Mouse (Mus musculus) liver, postnatal 0 days (tissue): ENCODE data around the gene Hrh2. TPM values are rescaled to one million over a fixed set of nuclear protein-coding genes. Genes with fewer than 3 reads are reported as not detected.

Experiments
- ATAC-seq: fragments of 200-750 bp; cut with Nextera tagmentation; 2 replicates; pipeline ENCODE4 v1.8.0; 2017; ENCODE audit warnings: mild to moderate bottlenecking, moderate library complexity
- DNase-seq: peaks from one replicate; pipeline ENCODE4 v3.0.0-alpha.2; 2016
- H3K27ac ChIP-seq: fragments of 300-500 bp; sonication (generic); 2 replicates; pipeline ENCODE4 v1.5.1; 2014; ENCODE audit warnings: antibody characterized with exemption, moderate library complexity, mild to moderate bottlenecking, low read depth
- H3K27me3 ChIP-seq: fragments of 300-500 bp; sonication (generic); 2 replicates; pipeline ENCODE4 v1.6.1; 2014; ENCODE audit warnings: low read length, control low read depth, mixed read lengths; ENCODE audit not compliant: insufficient read depth
- H3K36me3 ChIP-seq: fragments of 300-500 bp; sonication (generic); replicated peaks from 2 replicates; pipeline ENCODE4 v1.6.1; 2014; ENCODE audit warnings: mild to moderate bottlenecking, control low read depth, low read length, moderate library complexity, mixed read lengths; ENCODE audit not compliant: insufficient read depth
- H3K4me1 ChIP-seq: fragments of 300-500 bp; sonication (generic); 2 replicates; pipeline ENCODE4 v1.6.1; 2014; ENCODE audit warnings: antibody characterized with exemption, mild to moderate bottlenecking, control low read depth; ENCODE audit not compliant: insufficient read depth
- H3K4me2 ChIP-seq: fragments of 300-500 bp; sonication (generic); 2 replicates; pipeline ENCODE4 v1.6.1; 2014; ENCODE audit warnings: low read depth, mild to moderate bottlenecking, low read length, moderate library complexity, mixed read lengths
- H3K4me3 ChIP-seq: fragments of 300-500 bp; sonication (generic); 2 replicates; pipeline ENCODE4 v1.5.1; 2014; ENCODE audit warnings: low read depth, low read length
- H3K9ac ChIP-seq: fragments of 300-500 bp; sonication (generic); replicated peaks from 2 replicates; pipeline ENCODE4 v1.6.1; 2014; ENCODE audit warnings: mild to moderate bottlenecking, moderate library complexity
- H3K9me3 ChIP-seq: fragments of 300-500 bp; sonication (generic); 2 replicates; pipeline ENCODE4 v1.6.1; 2016; ENCODE audit warnings: mild to moderate bottlenecking, control low read depth, low read length, mixed read lengths
- CTCF ChIP-seq: sonication (generic); IDR thresholded peaks from 2 replicates; pipeline ENCODE4 v1.5.1; 2016; ENCODE audit warnings: antibody characterized with exemption, low read depth
- EP300 ChIP-seq: IDR thresholded peaks from 2 replicates; pipeline ENCODE4 v1.6.1; 2016; ENCODE audit warnings: antibody characterized with exemption, low read depth, mild to moderate bottlenecking
- whole genome bisulfite sequencing: fragments of 180-500 bp; shearing (Covaris S2); extraction: QIAGEN DNeasy Blood & Tissue Kit; methylation state at CpG from one replicate; pipeline ENCODE4 v1.1.7; 2014; ENCODE audit not compliant: insufficient replicate concordance; 5-methylcytosine and 5-hydroxymethylcytosine counted together
- polyA plus RNA-seq: library from polyadenylated mRNA; unstranded; fragments of >200 nt; fragmentation: Nextera tagmentation; extraction: Ambion mirVana; gene quantifications from 2 replicates; pipeline ENCODE4 v1.2.1, GENCODE M21; 2015

The Hrh2 gene
- polyA plus RNA-seq, 1 experiment from 2014 or later, result 0.26 TPM

- no peak for DNase-seq
Measured at GRCm38 (mm10) chr13:54171761-54172160, 20.2 kb upstream of the Hrh2 start.

GRCm38 (mm10) chr13:54173941-54174340 lies 18.0 kb upstream of the Hrh2 start:
- Histone ChIP-seq H3K4me1 (no peaks in the 10 kb centered on the region), H3K4me2 (no peak overlapping the region), H3K9ac (no peak overlapping the region), H3K4me3 (no peak overlapping the region), H3K27ac (no peak overlapping the region), H3K36me3 (no peaks in the 10 kb centered on the region), H3K9me3 (no peaks in the 10 kb centered on the region), H3K27me3 (no peaks in the 10 kb centered on the region)
- ATAC-seq, result no peak
- TF ChIP-seq CTCF, result no peak
- no peak for TF ChIP-seq EP300
- no peak for DNase-seq
- WGBS, result 83% methylated on average over 2 of the region's 2 CpGs

More at GRCm38 (mm10) chr13:54171761-54172160, 20.2 kb upstream of the Hrh2 start:
- ATAC-seq, result no peak
- Histone ChIP-seq H3K36me3 (no peaks in the 10 kb centered on the region), H3K4me1 (no peaks in the 10 kb centered on the region), H3K27ac (no peak overlapping the region), H3K4me2 (no peak overlapping the region), H3K9me3 (no peaks in the 10 kb centered on the region), H3K9ac (no peak overlapping the region), H3K4me3 (no peak overlapping the region), H3K27me3 (no peaks in the 10 kb centered on the region)
- WGBS, result 51% methylated on average over 3 of the region's 3 CpGs
- TF ChIP-seq EP300, result no peak
- no peak for TF ChIP-seq CTCF

DNA sequence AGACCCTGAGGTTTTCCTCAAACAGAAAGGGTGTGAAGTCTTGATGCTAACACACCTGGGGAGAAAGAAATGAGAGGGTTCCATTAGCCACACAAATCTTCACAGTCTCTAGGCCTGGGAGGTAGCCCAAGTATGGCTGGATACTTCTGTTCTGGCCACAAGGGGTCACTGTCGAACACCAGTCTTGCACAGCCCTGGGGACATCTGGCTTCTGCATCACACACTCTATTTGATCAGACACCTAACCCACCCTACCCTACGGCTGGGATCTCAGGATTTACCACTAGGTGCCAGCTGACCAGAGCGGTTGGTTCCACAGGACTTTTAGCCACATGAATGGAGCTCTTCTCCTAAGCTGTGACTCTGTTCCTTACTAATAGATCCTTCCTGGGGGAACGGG lies 17.2 kb upstream of the Hrh2 start:
- WGBS, result 81% methylated on average over 4 of the region's 4 CpGs

DNA sequence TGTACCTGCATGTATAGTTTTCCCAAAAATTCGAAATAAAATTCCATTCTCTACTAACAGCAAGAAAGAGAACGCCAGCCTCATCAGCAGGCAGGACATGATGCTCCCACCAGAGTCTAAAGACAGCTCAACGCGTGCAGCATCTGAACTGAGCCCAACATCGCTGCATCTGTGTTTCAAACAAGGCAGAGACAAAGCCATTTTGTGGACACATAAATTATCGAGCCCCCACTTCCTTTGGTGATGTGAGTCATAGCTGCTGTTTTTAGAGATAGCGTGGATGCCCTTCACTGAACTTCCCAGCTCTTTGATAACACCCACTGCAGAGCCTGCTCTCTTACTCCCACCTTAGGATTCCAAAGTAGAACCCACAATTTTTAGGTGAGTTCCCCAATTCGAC lies 16.5 kb upstream of the Hrh2 start:
- DNase-seq (no peak), ATAC-seq (no peak)
- Histone ChIP-seq H3K4me1 (no peaks in the 10 kb centered on the region), H3K9ac (no peak overlapping the region), H3K4me2 (no peak overlapping the region), H3K9me3 (no peaks in the 10 kb centered on the region), H3K27me3 (no peaks in the 10 kb centered on the region), H3K27ac (no peak overlapping the region), H3K36me3 (no peaks in the 10 kb centered on the region), H3K4me3 (no peak overlapping the region)
- TF ChIP-seq CTCF (no peak), EP300 (no peak)
- WGBS, result 43% methylated on average over 8 of the region's 8 CpGs

More for the DNA sequence above, 17.2 kb upstream of the Hrh2 start:
- no peaks in the 10 kb centered on the region for H3K36me3 ChIP-seq
- no peak for DNase-seq
- H3K4me2 ChIP-seq, result no peak overlapping the region
- H3K4me1 ChIP-seq, result no peaks in the 10 kb centered on the region
- no peak overlapping the region for H3K9ac ChIP-seq
- no peak overlapping the region for H3K4me3 ChIP-seq
- H3K9me3 ChIP-seq, result no peaks in the 10 kb centered on the region
- TF ChIP-seq CTCF, result peak; percentile 50
- no peak for TF ChIP-seq EP300
- H3K27me3 ChIP-seq, result no peaks in the 10 kb centered on the region
- ATAC-seq, result no peak
- H3K27ac ChIP-seq, result no peak overlapping the region

GRCm38 (mm10) chr13:54176406-54177020 lies 15.4 kb upstream of the Hrh2 start:
- no peak overlapping the region for H3K9ac ChIP-seq
- H3K4me2 ChIP-seq, result no peak overlapping the region
- no peaks in the 10 kb centered on the region for H3K36me3 ChIP-seq
- no peak for ATAC-seq
- no peaks in the 10 kb centered on the region for H3K27me3 ChIP-seq
- H3K4me3 ChIP-seq, result no peak overlapping the region
- DNase-seq, result no peak
- no peak overlapping the region for H3K27ac ChIP-seq
- no peaks in the 10 kb centered on the region for H3K9me3 ChIP-seq
- no peak for TF ChIP-seq EP300
- TF ChIP-seq CTCF, result no peak
- no peaks in the 10 kb centered on the region for H3K4me1 ChIP-seq
- WGBS, result 63% methylated on average over 4 of the region's 4 CpGs

DNA sequence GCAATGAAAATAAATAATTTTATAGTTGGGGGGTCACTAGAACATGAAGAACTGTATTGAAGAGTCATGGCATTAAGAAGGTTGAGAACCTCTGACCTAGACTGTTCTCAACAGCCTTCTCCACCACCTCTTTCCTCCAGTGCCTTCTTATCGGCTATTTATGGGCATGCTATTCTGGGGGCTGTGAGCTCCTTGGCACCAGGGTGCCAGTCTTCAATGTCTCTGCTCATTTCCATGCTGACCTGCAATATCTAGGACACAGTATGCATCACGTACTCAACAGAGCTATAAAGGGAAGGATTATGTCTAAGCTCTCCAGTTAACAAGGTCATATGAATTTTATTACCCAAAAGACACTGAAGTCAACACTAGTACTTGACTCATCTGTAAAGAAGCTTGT lies 14.6 kb upstream of the Hrh2 start:
- Histone ChIP-seq H3K36me3 (no peaks in the 10 kb centered on the region), H3K9me3 (no peaks in the 10 kb centered on the region), H3K27me3 (no peaks in the 10 kb centered on the region), H3K9ac (no peak overlapping the region), H3K4me2 (no peak overlapping the region), H3K4me1 (no peaks in the 10 kb centered on the region), H3K4me3 (no peak overlapping the region), H3K27ac (no peak overlapping the region)
- DNase-seq (no peak), ATAC-seq (no peak)
- no peak for TF ChIP-seq CTCF
- no peak for TF ChIP-seq EP300
- 80% methylated on average over 2 of the region's 2 CpGs for WGBS

DNA sequence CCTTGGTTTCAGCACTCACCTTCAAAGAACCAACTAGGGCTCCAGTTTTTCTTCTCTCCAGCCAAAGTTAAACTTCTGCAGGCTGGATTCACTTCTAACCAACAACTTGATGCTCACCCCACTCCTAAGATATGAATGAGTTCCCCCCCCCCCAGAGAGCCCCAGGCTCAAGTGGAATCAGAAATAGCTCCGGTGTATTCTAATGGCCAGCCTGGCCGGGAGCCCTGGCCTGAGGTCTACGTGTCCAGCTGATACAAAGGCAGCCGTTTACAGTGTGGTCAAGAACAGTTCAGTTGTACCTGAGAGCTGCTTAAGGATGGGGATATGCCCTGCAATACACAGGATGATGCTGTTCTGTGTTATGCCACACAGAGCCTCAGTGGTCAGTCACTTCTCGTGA lies 13.3 kb upstream of the Hrh2 start:
- ATAC-seq (no peak), DNase-seq (no peak)
- Histone ChIP-seq H3K27me3 (no peaks in the 10 kb centered on the region), H3K36me3 (no peaks in the 10 kb centered on the region), H3K4me2 (no peak overlapping the region), H3K27ac (no peak overlapping the region), H3K4me3 (no peak overlapping the region), H3K9me3 (no peaks in the 10 kb centered on the region), H3K4me1 (no peaks in the 10 kb centered on the region), H3K9ac (no peak overlapping the region)
- 66% methylated on average over 5 of the region's 5 CpGs for WGBS
- no peak for TF ChIP-seq EP300
- no peak for TF ChIP-seq CTCF
